Mouse (Mus musculus) neural tube, embryonic 14.5 days (tissue): Measurements from ENCODE around the gene Tunar. TPM values are rescaled to one million over a fixed set of nuclear protein-coding genes. Genes with fewer than 3 reads are reported as not detected.

Experiments used
- ATAC-seq: fragments of 200-750 bp; cut with Nextera tagmentation; 2 replicates; pipeline ENCODE4 v1.8.0; 2017; ENCODE audit warnings: low read depth, mild to moderate bottlenecking, moderate TSS enrichment, moderate library complexity
- H3K27ac ChIP-seq: fragments of 300-500 bp; sonication (generic); 2 replicates; pipeline ENCODE4 v1.5.1; 2014; ENCODE audit warnings: low read depth, mild to moderate bottlenecking, control low read depth, low read length, moderate library complexity, mixed read lengths
- H3K27me3 ChIP-seq: fragments of 300-500 bp; sonication (generic); 2 replicates; pipeline ENCODE4 v1.6.1; 2014; ENCODE audit warnings: low read length; ENCODE audit not compliant: control insufficient read depth, insufficient read depth
- H3K36me3 ChIP-seq: fragments of 300-500 bp; sonication (generic); 2 replicates; pipeline ENCODE4 v1.6.1; 2014; ENCODE audit warnings: low read length, mixed read lengths; ENCODE audit not compliant: control insufficient read depth, insufficient read depth
- H3K4me1 ChIP-seq: fragments of 300-500 bp; sonication (generic); 2 replicates; pipeline ENCODE4 v1.6.1; 2014; ENCODE audit warnings: low read length; ENCODE audit not compliant: control insufficient read depth, insufficient read depth
- H3K4me2 ChIP-seq: fragments of 300-500 bp; sonication (generic); 2 replicates; pipeline ENCODE4 v1.6.1; 2014; ENCODE audit warnings: mild to moderate bottlenecking, low read depth, low read length, control low read depth
- H3K4me3 ChIP-seq: fragments of 300-500 bp; sonication (generic); 2 replicates; pipeline ENCODE4 v1.5.1; 2014; ENCODE audit warnings: low read depth, low read length, control low read depth, mixed read lengths
- H3K9ac ChIP-seq: fragments of 300-500 bp; sonication (generic); replicated peaks from 2 replicates; pipeline ENCODE4 v1.6.1; 2014; ENCODE audit warnings: low read depth, mild to moderate bottlenecking, control low read depth, low read length, mixed read lengths
- H3K9me3 ChIP-seq: fragments of 300-500 bp; sonication (generic); 2 replicates; pipeline ENCODE4 v1.6.1; 2016; ENCODE audit warnings: low read length; ENCODE audit not compliant: control insufficient read depth
- WGBS: fragments of 180-500 bp; shearing (Covaris S2); extraction: QIAGEN DNeasy Blood & Tissue Kit; methylation state at CpG from one replicate; pipeline ENCODE4 v1.1.7; 2014; 5-methylcytosine and 5-hydroxymethylcytosine counted together
- polyA plus RNA-seq: library from polyadenylated mRNA; unstranded; fragments of >200 nt; fragmentation: Nextera tagmentation; extraction: Ambion mirVana; gene quantifications from 2 replicates; pipeline ENCODE4 v1.2.1, GENCODE M21; 2014

The Tunar gene
- polyA plus RNA-seq, 1 experiment from 2014 or later = 29.9 TPM

GRCm38 (mm10) chr12:105363648-105364047 lies 30.0 kb downstream of the Tunar start:
- no peak overlapping the region for H3K27ac ChIP-seq
- no peaks in the 10 kb centered on the region; the same call in 1 of the 2 replicates for H3K4me1 ChIP-seq
- H3K9me3 ChIP-seq = no peaks in the 10 kb centered on the region
- no peaks in the 10 kb centered on the region for H3K36me3 ChIP-seq
- no peak overlapping the region for H3K4me2 ChIP-seq
- no peak for ATAC-seq
- no peak overlapping the region for H3K9ac ChIP-seq
- WGBS = 77% methylated on average over 2 of the region's 2 CpGs
- no peaks in the 10 kb centered on the region for H3K27me3 ChIP-seq
- H3K4me3 ChIP-seq = no peak overlapping the region

GRCm38 (mm10) chr12:105374564-105374963 lies 40.9 kb downstream of the Tunar start:
- H3K27ac ChIP-seq = no peak overlapping the region
- H3K27me3 ChIP-seq = no peaks in the 10 kb centered on the region
- no peak overlapping the region for H3K4me3 ChIP-seq
- no peaks in the 10 kb centered on the region for H3K9me3 ChIP-seq
- no peaks in the 10 kb centered on the region for H3K36me3 ChIP-seq
- WGBS = 51% methylated on average over 8 of the region's 8 CpGs
- H3K4me1 ChIP-seq = no peaks in the 10 kb centered on the region
- no peak for ATAC-seq
- H3K9ac ChIP-seq = no peak overlapping the region
- H3K4me2 ChIP-seq = no peak overlapping the region

GRCm38 (mm10) chr12:105376976-105377375 lies 43.3 kb downstream of the Tunar start:
- Histone ChIP-seq H3K4me1 (no peaks in the 10 kb centered on the region), H3K36me3 (no peaks in the 10 kb centered on the region), H3K27me3 (no peaks in the 10 kb centered on the region), H3K4me3 (no peak overlapping the region), H3K9me3 (no peaks in the 10 kb centered on the region), H3K4me2 (no peak overlapping the region), H3K27ac (no peak overlapping the region), H3K9ac (no peak overlapping the region)
- ATAC-seq = no peak
- 57% methylated on average over 12 of the region's 12 CpGs for WGBS

GRCm38 (mm10) chr12:105382733-105383132 lies 49.1 kb downstream of the Tunar start:
- Histone ChIP-seq H3K27me3 (no peaks in the 10 kb centered on the region; the same call in 1 of the 2 replicates), H3K9me3 (no peaks in the 10 kb centered on the region), H3K27ac (no peak overlapping the region), H3K9ac (no peak overlapping the region), H3K4me1 (0 out of 2 replicates have a peak, but pooled peaks cover 2% of the 10 kb centered on the region), H3K4me3 (no peak overlapping the region), H3K4me2 (no peak overlapping the region), H3K36me3 (no peaks in the 10 kb centered on the region)
- ATAC-seq = no peak
- 37% methylated on average over 7 of the region's 7 CpGs for WGBS

- H3K36me3 ChIP-seq = no peaks in the 10 kb centered on the region
- 80% methylated on average over 7 of the region's 7 CpGs for WGBS
- H3K4me3 ChIP-seq = no peak overlapping the region
- H3K4me2 ChIP-seq = no peak overlapping the region
- H3K27me3 ChIP-seq = no peaks in the 10 kb centered on the region
- no peaks in the 10 kb centered on the region for H3K9me3 ChIP-seq
- ATAC-seq = no peak
- H3K27ac ChIP-seq = no peak overlapping the region
- H3K4me1 ChIP-seq = peaks cover 5% of the 10 kb centered on the region; the same call in 1 of the 2 replicates
- H3K9ac ChIP-seq = no peak overlapping the region
Observed at GRCm38 (mm10) chr12:105394671-105395070, 61.0 kb downstream of the Tunar start.

- Histone ChIP-seq H3K4me2 (no peak overlapping the region), H3K9me3 (no peaks in the 10 kb centered on the region), H3K4me1 (peaks cover 5% of the 10 kb centered on the region; the same call in 1 of the 2 replicates), H3K27me3 (no peaks in the 10 kb centered on the region), H3K36me3 (no peaks in the 10 kb centered on the region), H3K27ac (peak overlapping the region; percentile 35; the same call in 1 of the 2 replicates), H3K9ac (no peak overlapping the region), H3K4me3 (no peak overlapping the region)
- WGBS = 29% methylated on average over 5 of the region's 5 CpGs
- peak; percentile 82 for ATAC-seq
Observed at GRCm38 (mm10) chr12:105398172-105398571, 64.5 kb downstream of the Tunar start.

GRCm38 (mm10) chr12:105403742-105404141 lies 70.1 kb downstream of the Tunar start:
- 63% methylated on average over 5 of the region's 5 CpGs for WGBS

GRCm38 (mm10) chr12:105406008-105406407 lies 72.3 kb downstream of the Tunar start:
- no peak overlapping the region for H3K4me2 ChIP-seq
- H3K27ac ChIP-seq = no peak overlapping the region
- ATAC-seq = no peak
- no peaks in the 10 kb centered on the region for H3K27me3 ChIP-seq
- no peak overlapping the region for H3K9ac ChIP-seq
- no peaks in the 10 kb centered on the region for H3K36me3 ChIP-seq
- H3K4me1 ChIP-seq = no peaks in the 10 kb centered on the region
- H3K9me3 ChIP-seq = no peaks in the 10 kb centered on the region
- whole genome bisulfite sequencing = 76% methylated on average over 6 of the region's 6 CpGs
- H3K4me3 ChIP-seq = no peak overlapping the region

More at GRCm38 (mm10) chr12:105403742-105404141, 70.1 kb downstream of the Tunar start:
- H3K9me3 ChIP-seq = no peaks in the 10 kb centered on the region
- H3K4me2 ChIP-seq = no peak overlapping the region
- no peak for ATAC-seq
- no peaks in the 10 kb centered on the region for H3K27me3 ChIP-seq
- no peak overlapping the region for H3K27ac ChIP-seq
- H3K4me3 ChIP-seq = no peak overlapping the region
- H3K4me1 ChIP-seq = no peaks in the 10 kb centered on the region
- no peaks in the 10 kb centered on the region for H3K36me3 ChIP-seq
- H3K9ac ChIP-seq = no peak overlapping the region

- Histone ChIP-seq H3K4me2 (no peak overlapping the region), H3K9me3 (no peaks in the 10 kb centered on the region), H3K9ac (no peak overlapping the region), H3K36me3 (no peaks in the 10 kb centered on the region), H3K4me3 (no peak overlapping the region), H3K4me1 (no peaks in the 10 kb centered on the region), H3K27ac (no peak overlapping the region), H3K27me3 (no peaks in the 10 kb centered on the region)
- ATAC-seq = no peak
- WGBS = 65% methylated on average over 8 of the region's 8 CpGs
Observed at GRCm38 (mm10) chr12:105413909-105414308, 80.2 kb downstream of the Tunar start.
